Mouse (Mus musculus) CD4-positive, CD25-positive, alpha-beta regulatory T cell, adult 4 months (primary cell): Measurements from ENCODE around the gene Ndufb11. TPM values are rescaled to one million over a fixed set of nuclear protein-coding genes. Genes with fewer than 3 reads are reported as not detected.

ENCODE experiments used
- ATAC-seq: one replicate; pipeline ENCODE4 v1.8.0; 2017
- polyA plus RNA-seq, 2 experiments: library from polyadenylated mRNA; unstranded; fragments of 100-300 nt; shearing (Covaris generic); gene quantifications; one replicate each; pipeline ENCODE4 v1.2.1; 2017

Ndufb11 gene
- polyA plus RNA-seq, result 100 to 1,000 TPM; 218 to 246 TPM

- ATAC-seq, result peak; percentile 90
These were observed at the start of gene Ndufb11, which contains the start of gene Rbm10 for GRCm38 (mm10) chrX:20617176-20617902. TSS of gene Ndufb11 (minus strand) at chrX:20617619. TSS of gene Rbm10 (plus strand) at chrX:20617503.

- ATAC-seq, result no peak
These were observed 46.0 kb upstream of the Ndufb11 start for GRCm38 (mm10) chrX:20663444-20663790.

- ATAC-seq, result peak; percentile 77
These were observed 45.5 kb upstream of the Ndufb11 start for GRCm38 (mm10) chrX:20662716-20663443.

GRCm38 (mm10) chrX:20662317-20662715, 44.9 kb upstream of the Ndufb11 start:
- ATAC-seq, result no peak

GRCm38 (mm10) chrX:20658891-20659406, 41.5 kb upstream of the Ndufb11 start:
- ATAC-seq, result no peak

- ATAC-seq, result peak; percentile 87
These were observed 40.7 kb upstream of the Ndufb11 start, which contains the start of gene Uba1 for GRCm38 (mm10) chrX:20658026-20658652. TSS of gene Uba1 (plus strand) at chrX:20658326.

GRCm38 (mm10) chrX:20657593-20657992, 40.2 kb upstream of the Ndufb11 start:
- ATAC-seq, result no peak

- ATAC-seq, result no peak
These were observed 27.4 kb upstream of the Ndufb11 start for GRCm38 (mm10) chrX:20644780-20645179.

- no peak for ATAC-seq
These were observed 20.7 kb upstream of the Ndufb11 start for GRCm38 (mm10) chrX:20638141-20638540.

GRCm38 (mm10) chrX:20617903-20618399, 532 bp upstream of the Ndufb11 start:
- peak; percentile 4 for ATAC-seq

- peak; percentile 4 for ATAC-seq
These were observed 601 bp downstream of the Ndufb11 start for GRCm38 (mm10) chrX:20616861-20617175.

- no peak for ATAC-seq
These were observed 8.9 kb downstream of the Ndufb11 start for GRCm38 (mm10) chrX:20608500-20608899.

GRCm38 (mm10) chrX:20587968-20588367, 29.5 kb downstream of the Ndufb11 start:
- ATAC-seq, result no peak

GRCm38 (mm10) chrX:20573927-20574326, 43.5 kb downstream of the Ndufb11 start:
- no peak for ATAC-seq

GRCm38 (mm10) chrX:20572683-20573082, 44.7 kb downstream of the Ndufb11 start:
- no peak for ATAC-seq

- no peak for ATAC-seq
These were observed 46.4 kb downstream of the Ndufb11 start for GRCm38 (mm10) chrX:20571024-20571423.

Other genes starting within 250 kb of the Ndufb11 start
- gene Jade3, start 191.9 kb downstream of the Ndufb11 start, polyA plus RNA-seq, result 1 to 10 TPM; 1.2 to 1.3 TPM
- gene Rgn, start 67.8 kb downstream of the Ndufb11 start, polyA plus RNA-seq, result not detected
- gene Rbm10, start 116 bp downstream of the Ndufb11 start, polyA plus RNA-seq, result 10 to 100 TPM; 37.6 to 61.7 TPM
- 100 to 1,000 TPM; 112 to 149 TPM for gene Uba1, start 40.7 kb upstream of the Ndufb11 start, polyA plus RNA-seq
- gene Cdk16, start 70.3 kb upstream of the Ndufb11 start, polyA plus RNA-seq, result 10 to 100 TPM; 10.3 to 11.1 TPM
- gene Usp11, start 86.3 kb upstream of the Ndufb11 start, polyA plus RNA-seq, result 10 to 100 TPM; 17.7 to 21.0 TPM
- gene Araf, start 180.2 kb upstream of the Ndufb11 start, polyA plus RNA-seq, result 100 to 1,000 TPM; 114 to 205 TPM